Mouse (Mus musculus): ENCODE measurements around the gene 9230104L09Rik. TPM values are rescaled to one million over a fixed set of nuclear protein-coding genes. Genes with fewer than 3 reads are reported as not detected.

The 9230104L09Rik gene
- total and polyA plus RNA-seq, 3 experiments = not detected

GRCm38 (mm10) chr2:148893107-148893506 lies 28.3 kb upstream of the 9230104L09Rik start:
- Histone ChIP-seq H3K27me3 (replicated peaks) (no peaks in the 10 kb centered on the region), H3K9ac (ENCODE audit: insufficient read depth, low read depth) (no peak overlapping the region), H3K4me2 (ENCODE audit: insufficient read depth, low read depth, poor library complexity, severe bottlenecking) (no peak overlapping the region), H3K4me3 (replicated peaks in 1 of 3; ENCODE audit: low read depth in 2 of 3, low read length in 2 of 3, poor library complexity in 1 of 3) (no peak overlapping the region), H3K36me3 (replicated peaks in 1 of 2; ENCODE audit: control insufficient read depth in 1 of 2, insufficient read depth in 1 of 2, low read length in 1 of 2) (no peaks in the 10 kb centered on the region), H3K4me1 (ENCODE audit: control insufficient read depth in 1 of 2, insufficient read depth in 2 of 2) (peaks cover 0 to 3% of the 10 kb centered on the region in 2 experiments; a peak in 1 of 4 replicates), H3K27ac (ENCODE audit: insufficient read depth, low read depth) (no peak overlapping the region), H3K9me3 (replicated peaks; ENCODE audit: low read length) (no peaks in the 10 kb centered on the region), H3K79me2 (replicated peaks; ENCODE audit: control insufficient read depth, extremely low read depth, insufficient read depth, poor library complexity, severe bottlenecking) (no peaks in the 10 kb centered on the region)
- TF ChIP-seq HCFC1 (IDR thresholded peaks at IDR 0.05; ENCODE audit: low read depth, low read length) (no peak), ETS1 (conservative IDR thresholded peaks at IDR 0.05; ENCODE audit: low read depth, low read length) (no peak; the same call in 1 of the 2 replicates), SMC3 (IDR thresholded peaks at IDR 0.05; ENCODE audit: low read depth, low read length) (no peak), CHD1 (IDR thresholded peaks at IDR 0.05; ENCODE audit: low read depth, low read length) (no peak), RCOR1 (conservative IDR thresholded peaks at IDR 0.05; ENCODE audit: low read depth, low read length) (no peak), USF1 (IDR thresholded peaks at IDR 0.05; ENCODE audit: low read depth, low read length) (no peak), MAX (IDR thresholded peaks at IDR 0.05; ENCODE audit: low read length) (no peak), MXI1 (IDR thresholded peaks at IDR 0.05; ENCODE audit: low read depth, low read length) (no peak), USF2 (conservative IDR thresholded peaks at IDR 0.05; ENCODE audit: low read depth, low read length) (no peak), GABPA (IDR thresholded peaks at IDR 0.05; ENCODE audit: insufficient replicate concordance, low read depth, low read length) (no peak), EP300 (IDR thresholded peaks at IDR 0.05; ENCODE audit: low read length) (peak; percentile 66), POLR2AphosphoS2 (IDR thresholded peaks at IDR 0.05; ENCODE audit: low read depth, low read length) (no peak), ELF1 (IDR thresholded peaks at IDR 0.05; ENCODE audit: low read depth, low read length) (no peak), ZMIZ1 (IDR thresholded peaks at IDR 0.05; ENCODE audit: low read depth, low read length) (no peak), ZNF384 (IDR thresholded peaks at IDR 0.05; ENCODE audit: low read depth, low read length) (no peak), SIN3A (IDR thresholded peaks at IDR 0.05; ENCODE audit: low read length) (no peak), MEF2A (IDR thresholded peaks at IDR 0.05; ENCODE audit: borderline replicate concordance, low read depth, low read length) (no peak), NRF1 (IDR thresholded peaks at IDR 0.05; ENCODE audit: low read depth, low read length) (no peak), KAT2A (IDR thresholded peaks at IDR 0.05; ENCODE audit: insufficient replicate concordance, low read length) (no peak), JUN (IDR thresholded peaks at IDR 0.05; ENCODE audit: insufficient read depth, low read depth, low read length) (no peak), TCF12 (IDR thresholded peaks at IDR 0.05; ENCODE audit: low read depth, low read length) (no peak), CHD2 (IDR thresholded peaks at IDR 0.05; ENCODE audit: low read length) (no peak), PAX5 (IDR thresholded peaks at IDR 0.05; ENCODE audit: low read length) (no peak), POLR2A (IDR thresholded peaks at IDR 0.05; ENCODE audit: low read depth, low read length) (no peak), E2F4 (IDR thresholded peaks at IDR 0.05; ENCODE audit: insufficient replicate concordance, low read depth, low read length) (no peak), MAFK (IDR thresholded peaks at IDR 0.05; ENCODE audit: insufficient replicate concordance, low read length) (no peak), BHLHE40 (IDR thresholded peaks at IDR 0.05; ENCODE audit: low read depth, low read length) (peak; percentile 47; the same call in 1 of the 2 replicates), JUND (conservative IDR thresholded peaks at IDR 0.05; ENCODE audit: low read depth, low read length) (peak; percentile 37; the same call in 1 of the 2 replicates), CTCF (conservative IDR thresholded peaks at IDR 0.05 in 1 of 2, IDR thresholded peaks at IDR 0.05 in 1 of 2; ENCODE audit: low read depth in 2 of 2, low read length in 2 of 2) (no peak), IRF4 (IDR thresholded peaks at IDR 0.05; ENCODE audit: low read depth, low read length) (peak; percentile 71; the same call in 1 of the 2 replicates), UBTF (IDR thresholded peaks at IDR 0.05; ENCODE audit: low read depth, low read length) (no peak), MAZ (IDR thresholded peaks at IDR 0.05; ENCODE audit: low read depth, low read length) (no peak)
- in situ Hi-C loops (cut with MboI; ENCODE audit: low pct_ligation_motif_present, low pct_unique_long_range_greater_than_20kb, low sequenced_read_pairs) (no loop called here), dilution Hi-C loops (cut with MboI; ENCODE audit: extremely low pct_ligation_motif_present, extremely low pct_unique_long_range_greater_than_20kb, low sequenced_read_pairs) (no loop called here)
- DNase-seq (ENCODE audit: extremely low read depth) = no peak

Measured in CH12.LX (cell line).